Mouse (Mus musculus): Measurements from ENCODE around the gene Vmn1r91.
"Not testable (repeated sequence)": the region's sequence is repeated elsewhere in the genome, so short reads cannot be mapped to it uniquely, and the experiment has no call there.

The Vmn1r91 gene

DNA sequence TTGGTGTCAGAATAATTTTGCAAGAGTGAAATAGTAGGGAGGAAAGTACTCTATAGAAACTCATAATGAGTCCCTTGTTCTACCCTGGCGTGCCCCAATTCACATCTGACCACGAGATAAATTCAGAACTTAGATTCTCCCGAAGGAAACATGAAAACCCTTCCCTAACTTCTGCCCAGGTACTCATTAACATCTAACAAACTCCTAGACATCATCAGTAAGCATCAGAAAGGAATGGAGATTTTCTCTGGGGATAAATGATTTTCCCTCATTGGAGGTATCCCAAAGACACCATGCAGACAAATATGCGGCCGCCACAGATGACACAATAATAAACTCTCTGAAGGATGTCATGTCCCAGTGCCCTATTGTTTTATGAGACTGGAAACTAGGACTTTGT, at the start of gene Vmn1r91:
Gene Vmn1r91, plus strand, starts transcription at position 301 of the 400 bp plus-strand sequence.
- DNase-seq: not testable (repeated sequence)

DNA sequence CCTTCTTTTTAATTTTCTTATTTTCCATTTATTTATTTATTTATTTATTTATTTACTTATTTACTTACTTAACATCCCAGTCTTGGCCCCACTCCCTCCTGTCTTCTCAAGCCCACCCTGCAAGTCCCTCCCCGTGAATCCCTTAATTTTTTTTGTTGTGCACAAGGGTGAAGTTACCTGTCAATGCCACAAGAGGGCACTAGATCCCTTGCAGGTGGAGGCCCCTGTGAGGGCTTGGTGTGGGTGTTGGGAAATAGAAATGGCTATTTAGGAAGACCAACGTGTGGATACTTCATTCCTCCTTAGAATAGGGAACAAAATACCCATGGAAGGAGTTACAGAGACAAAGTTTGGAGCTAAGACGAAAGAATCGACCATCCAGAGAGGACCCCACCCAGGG, 35.4 kb upstream of the Vmn1r91 start:
- not testable (repeated sequence) for DNase-seq

DNA sequence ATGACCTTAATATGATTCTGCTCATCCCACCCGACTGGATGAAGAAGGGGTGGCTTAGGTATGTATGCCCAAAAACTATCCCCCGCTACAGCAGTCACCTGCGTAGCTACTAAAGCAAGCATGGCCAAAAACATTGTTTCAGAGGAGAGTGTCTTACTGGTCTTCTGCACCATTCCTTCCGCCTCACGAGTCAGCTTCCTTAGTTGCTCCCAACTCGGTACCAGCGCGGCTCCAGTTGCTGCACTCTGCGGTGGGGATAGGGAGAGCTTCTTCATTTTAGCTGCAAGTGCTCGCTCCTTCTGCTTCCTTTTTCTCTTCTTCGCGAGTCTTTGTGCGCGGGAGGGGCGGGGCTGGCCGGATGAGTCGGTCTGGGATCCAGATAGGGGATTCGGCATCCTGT, 21.4 kb upstream of the Vmn1r91 start:
- not testable (repeated sequence) for DNase-seq

DNA sequence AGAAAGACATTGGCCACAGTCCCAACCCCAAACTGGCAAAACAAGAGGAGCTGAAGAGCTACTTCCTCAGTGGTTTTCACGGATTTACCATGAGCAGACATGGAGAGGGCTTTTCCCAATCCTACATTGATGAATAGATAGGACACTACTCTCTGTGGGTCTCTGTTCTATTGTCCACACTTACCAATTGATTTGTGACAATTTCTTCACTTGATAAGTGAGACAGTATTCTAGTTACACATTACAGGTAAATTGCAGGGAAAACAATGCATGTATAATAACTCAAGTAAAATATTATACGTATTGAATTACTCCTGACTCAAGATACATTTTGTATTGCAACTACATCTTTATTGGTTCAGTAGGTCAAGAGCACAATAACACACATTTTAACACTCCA, 23.0 kb downstream of the Vmn1r91 start, which contains the start of gene Gm16442:
Gene Gm16442, minus strand, starts transcription at position 101 of the 400 bp plus-strand sequence.
- DNase-seq: not testable (repeated sequence)

DNA sequence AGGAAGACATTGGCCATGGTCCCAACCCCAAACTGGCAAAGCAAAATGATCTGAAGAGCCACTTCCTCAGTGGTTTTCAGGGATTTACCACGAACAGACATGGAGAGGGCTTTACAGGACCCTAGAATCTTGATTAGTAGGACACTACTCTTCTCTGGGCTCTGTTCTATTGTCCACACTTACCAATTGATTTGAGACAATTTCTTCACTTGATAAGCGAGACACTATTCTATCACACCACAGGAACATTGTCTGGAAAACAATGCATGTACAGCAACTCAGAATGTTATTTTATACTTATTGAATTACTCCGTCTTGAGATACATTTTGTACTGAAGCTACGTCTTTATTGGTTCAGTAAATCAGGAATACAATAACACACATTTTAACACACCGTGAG, 39.5 kb downstream of the Vmn1r91 start, which contains the start of gene Vmn1r93:
Gene Vmn1r93, minus strand, starts transcription at position 101 of the 400 bp plus-strand sequence.
- not testable (repeated sequence) for DNase-seq
